10 mouse cellular contexts compared by ENCODE assay signal in the genomic region with DNA sequence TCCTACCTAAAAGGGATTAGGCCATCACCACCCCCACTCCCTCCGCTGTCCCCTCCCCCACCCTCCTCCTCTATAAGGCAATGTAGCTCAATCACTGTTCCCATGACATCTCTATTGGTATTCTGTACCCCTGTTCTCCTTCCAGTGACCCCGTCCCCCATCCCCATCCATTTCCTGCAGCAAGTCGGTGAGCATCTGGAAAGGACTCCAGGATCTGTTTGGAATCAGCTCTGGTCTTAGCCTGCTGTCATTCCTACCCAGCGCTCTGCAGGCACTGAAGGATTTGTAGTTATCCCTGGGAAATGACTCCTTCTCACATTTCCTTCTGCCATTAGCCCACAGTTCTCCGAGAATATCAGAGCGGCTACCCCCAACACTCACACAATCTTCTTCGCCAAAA. TPM values are rescaled to one million over a fixed set of nuclear protein-coding genes. Genes with fewer than 3 reads are reported as not detected.
A peak's percentile ranks its signal among the peaks of the same experiment; 100 is the strongest.
DNase-seq lines count a peak whose midpoint lies in the region; ATAC-seq and TF ChIP-seq lines count a peak whose summit lies in the region.
"Had no signal": no experiment of that assay in that cellular context is flagged by ENCODE, and none has a peak within 500 bp of the region (broad histone marks: within the 10 kb centered on the region; RNA-seq: fewer than 3 reads in every experiment).

No protein-coding gene starts in this region.

- TF ChIP-seq EP300 in ES-Bruce4 (IDR thresholded peaks at IDR 0.05; ENCODE audit: insufficient read depth, low read depth, low read length) = no peak

- H3K36me3 ChIP-seq in ES-Bruce4 (ENCODE audit: control insufficient read depth, insufficient read depth, low read length, poor library complexity, severe bottlenecking) = no peaks in the 10 kb centered on the region
- no peaks in the 10 kb centered on the region for H3K36me3 ChIP-seq in forebrain, postnatal 0 days (ENCODE audit: insufficient read depth)
- no peaks in the 10 kb centered on the region for H3K36me3 ChIP-seq in liver, embryonic 16.5 days (ENCODE audit: control insufficient read depth, insufficient read depth)

- TF ChIP-seq POLR2A in ES-Bruce4 (IDR thresholded peaks at IDR 0.05; ENCODE audit: insufficient read depth, low read length) = no peak

- DNase-seq in gastrocnemius, adult 2 months = no peak
- no peak for DNase-seq in gastrocnemius, postnatal 4 days (ENCODE audit: low spot score in 2 of 2)
- no peak for DNase-seq in forebrain, postnatal 0 days
- DNase-seq in Muller cell, postnatal 12 days (ENCODE audit: inconsistent ontology term) = no peak
- DNase-seq in left cerebral cortex, adult 9 months (ENCODE audit: low spot score in 2 of 2) = no peak
- DNase-seq: spleen, adult 18-20 months had no signal

- H3K4me3 ChIP-seq in gastrocnemius, adult 2 months = peak overlapping the region; percentile 73
- H3K4me3 ChIP-seq in ES-Bruce4 (ENCODE audit: low read depth, low read length) = peak overlapping the region; percentile 36
- peak overlapping the region; percentile 47 for H3K4me3 ChIP-seq in forebrain, postnatal 0 days (ENCODE audit: low read depth, low read length)
- H3K4me3 ChIP-seq in liver, embryonic 16.5 days (ENCODE audit: low read depth, low read length) = peak overlapping the region; percentile 42

- no peaks in the 10 kb centered on the region for H3K27me3 ChIP-seq in ES-Bruce4 (ENCODE audit: control insufficient read depth, insufficient read depth, low read length, poor library complexity, severe bottlenecking)
- H3K27me3 ChIP-seq in forebrain, postnatal 0 days (ENCODE audit: insufficient read depth, low read length) = no peaks in the 10 kb centered on the region
- H3K27me3 ChIP-seq in liver, embryonic 16.5 days (ENCODE audit: control insufficient read depth, insufficient read depth, low read depth, low read length) = no peaks in the 10 kb centered on the region; the same call in 1 of the 2 replicates

- peak overlapping the region; percentile 47 for H3K4me2 ChIP-seq in forebrain, postnatal 0 days (ENCODE audit: low read depth)
- H3K4me2 ChIP-seq in liver, embryonic 16.5 days (ENCODE audit: low read depth, low read length) = no peak overlapping the region

- intact Hi-C loops in gastrocnemius, adult 2 months (cut with DNase I) = no loop called here

- H3K27ac ChIP-seq in gastrocnemius, adult 2 months = peak overlapping the region; percentile 74
- no peak overlapping the region for H3K27ac ChIP-seq in ES-Bruce4 (ENCODE audit: insufficient read depth, low read length)
- H3K27ac ChIP-seq in forebrain, postnatal 0 days (ENCODE audit: low read depth, low read length) = peak overlapping the region; percentile 71
- H3K27ac ChIP-seq in liver, embryonic 16.5 days (ENCODE audit: low read length) = peak overlapping the region; percentile 26; the same call in 1 of the 2 replicates

- no peaks in the 10 kb centered on the region for H3K9me3 ChIP-seq in ES-Bruce4 (replicated peaks; ENCODE audit: control insufficient read depth, insufficient read depth, low read length, poor library complexity, severe bottlenecking)
- no peaks in the 10 kb centered on the region for H3K9me3 ChIP-seq in forebrain, postnatal 0 days (ENCODE audit: low read length)
- H3K9me3 ChIP-seq in liver, embryonic 16.5 days (replicated peaks; ENCODE audit: control insufficient read depth, low read length) = no peaks in the 10 kb centered on the region

- WGBS in forebrain, postnatal 0 days = 23% methylated on average over 7 of the region's 7 CpGs
- WGBS in liver, embryonic 16.5 days (ENCODE audit: insufficient replicate concordance) = 21% methylated on average over 6 of the region's 7 CpGs

- peak; percentile 66 for ATAC-seq in forebrain, postnatal 0 days
- ATAC-seq in liver, embryonic 16.5 days (ENCODE audit: low read depth) = no peak
- no peak for ATAC-seq in megakaryocyte-erythroid progenitor cell, adult 5-6 weeks (replicated peaks; ENCODE audit: low FRiP score, low TSS enrichment, poor library complexity, severe bottlenecking)

- no peak for TF ChIP-seq CTCF in gastrocnemius, adult 2 months (IDR thresholded peaks at IDR 0.05)
- TF ChIP-seq CTCF in ES-Bruce4 (IDR thresholded peaks at IDR 0.05; ENCODE audit: low read depth, low read length) = no peak
- TF ChIP-seq CTCF in forebrain, postnatal 0 days (IDR thresholded peaks at IDR 0.05; ENCODE audit: low read depth) = no peak

- 0 out of 2 replicates have a peak overlapping the region, but pooled peaks have one; percentile 35 for H3K9ac ChIP-seq in ES-Bruce4 (ENCODE audit: low read depth, poor library complexity, severe bottlenecking)
- peak overlapping the region; percentile 46 for H3K9ac ChIP-seq in forebrain, postnatal 0 days
- peak overlapping the region; percentile 31; the same call in 1 of the 2 replicates for H3K9ac ChIP-seq in liver, embryonic 16.5 days (ENCODE audit: low read depth, low read length)

- peaks cover 1% of the 10 kb centered on the region for H3K4me1 ChIP-seq in ES-Bruce4 (ENCODE audit: control insufficient read depth, insufficient read depth, low read length)
- H3K4me1 ChIP-seq in forebrain, postnatal 0 days (ENCODE audit: insufficient read depth) = no peaks in the 10 kb centered on the region
- no peaks in the 10 kb centered on the region for H3K4me1 ChIP-seq in liver, embryonic 16.5 days (ENCODE audit: control insufficient read depth, low read depth, low read length)

RNA-seq across cellular contexts. Expression of a gene that starts 0.4 kb away (rescaled TPM):
- total RNA-seq in gastrocnemius, adult 2 months (2021) = 10 to 100 TPM; 19.8 to 29.3 TPM
- 100 to 1,000 TPM; 118 to 136 TPM for total RNA-seq in gastrocnemius, postnatal 4 days (2021)
- 13.1 and 15.4 TPM in 2 replicates for polyA plus RNA-seq in ES-Bruce4 (2011; ENCODE audit: insufficient read depth, insufficient read length, low read depth, missing spikeins)
- total RNA-seq in forebrain, postnatal 0 days (2014; rRNA removed) = 14.2 and 14.9 TPM in 2 replicates
- polyA plus RNA-seq in forebrain, postnatal 0 days (2015; fragmentation: Nextera tagmentation; extraction: Ambion mirVana) = 34.6 and 41.5 TPM in 2 replicates
- 11.0 and 11.9 TPM in 2 replicates for polyA plus RNA-seq in liver, embryonic 16.5 days (2015; fragmentation: Nextera tagmentation; extraction: Ambion mirVana)
- total RNA-seq in megakaryocyte-erythroid progenitor cell, adult 5-6 weeks (2014; fragmentation: Nextera tagmentation) = not detected in 2 replicates
- total RNA-seq in megakaryocyte-erythroid progenitor cell, adult 5-6 weeks (2017) = 0.19 TPM in 1 of 2 replicates, not detected in the other

RNA-seq across cellular contexts. Expression of a gene that starts 11.3 kb away (rescaled TPM):
- total RNA-seq in gastrocnemius, adult 2 months (2021) = 10 to 100 TPM; 15.6 to 47.9 TPM
- total RNA-seq in gastrocnemius, postnatal 4 days (2021) = 1,000 to 10,000 TPM; 1,198 to 1,219 TPM
- polyA plus RNA-seq in ES-Bruce4 (2011; ENCODE audit: insufficient read depth, insufficient read length, low read depth, missing spikeins) = 1.2 and 3.8 TPM in 2 replicates
- total RNA-seq in forebrain, postnatal 0 days (2014; rRNA removed) = 3.0 and 4.4 TPM in 2 replicates
- 4.6 and 4.9 TPM in 2 replicates for polyA plus RNA-seq in forebrain, postnatal 0 days (2015; fragmentation: Nextera tagmentation; extraction: Ambion mirVana)
- 7.5 and 15.7 TPM in 2 replicates for polyA plus RNA-seq in liver, embryonic 16.5 days (2015; fragmentation: Nextera tagmentation; extraction: Ambion mirVana)
- not detected in 2 replicates for total RNA-seq in megakaryocyte-erythroid progenitor cell, adult 5-6 weeks (2014; fragmentation: Nextera tagmentation)
- not detected in 2 replicates for total RNA-seq in megakaryocyte-erythroid progenitor cell, adult 5-6 weeks (2017)
- polyA plus RNA-seq: C2C12 had no signal

RNA-seq across cellular contexts. Expression of a gene that starts 12.1 kb away (rescaled TPM):
- 10 to 100 TPM; 13.9 to 15.0 TPM for total RNA-seq in gastrocnemius, adult 2 months (2021)
- 100 to 1,000 TPM in 1 of 2 experiments, 10 to 100 TPM in 1; 96.8 to 121 TPM for total RNA-seq in gastrocnemius, postnatal 4 days (2021)
- 846 and 903 TPM in 2 replicates for polyA plus RNA-seq in ES-Bruce4 (2011; ENCODE audit: insufficient read depth, insufficient read length, low read depth, missing spikeins)
- total RNA-seq in forebrain, postnatal 0 days (2014; rRNA removed) = 105 and 106 TPM in 2 replicates
- 288 and 297 TPM in 2 replicates for polyA plus RNA-seq in forebrain, postnatal 0 days (2015; fragmentation: Nextera tagmentation; extraction: Ambion mirVana)
- polyA plus RNA-seq in liver, embryonic 16.5 days (2015; fragmentation: Nextera tagmentation; extraction: Ambion mirVana) = 205 and 219 TPM in 2 replicates
- total RNA-seq in megakaryocyte-erythroid progenitor cell, adult 5-6 weeks (2014; fragmentation: Nextera tagmentation) = not detected in 2 replicates
- 7.1 TPM in 1 of 2 replicates, not detected in the other for total RNA-seq in megakaryocyte-erythroid progenitor cell, adult 5-6 weeks (2017)
- polyA plus RNA-seq: C2C12 had no signal

RNA-seq across cellular contexts. Expression of a gene that starts 31.1 kb away (rescaled TPM):
- 10 to 100 TPM in 1 of 2 experiments, 1 to 10 TPM in 1; 9.5 to 11.2 TPM for total RNA-seq in gastrocnemius, adult 2 months (2021)
- total RNA-seq in gastrocnemius, postnatal 4 days (2021) = 10 to 100 TPM; 61.9 to 77.7 TPM
- 196 and 214 TPM in 2 replicates for polyA plus RNA-seq in ES-Bruce4 (2011; ENCODE audit: insufficient read depth, insufficient read length, low read depth, missing spikeins)
- total RNA-seq in forebrain, postnatal 0 days (2014; rRNA removed) = 112 and 117 TPM in 2 replicates
- polyA plus RNA-seq in forebrain, postnatal 0 days (2015; fragmentation: Nextera tagmentation; extraction: Ambion mirVana) = 134 and 141 TPM in 2 replicates
- polyA plus RNA-seq in liver, embryonic 16.5 days (2015; fragmentation: Nextera tagmentation; extraction: Ambion mirVana) = 170 and 186 TPM in 2 replicates
- 36.9 and 37.6 TPM in 2 replicates for total RNA-seq in megakaryocyte-erythroid progenitor cell, adult 5-6 weeks (2014; fragmentation: Nextera tagmentation)
- total RNA-seq in megakaryocyte-erythroid progenitor cell, adult 5-6 weeks (2017) = 75.5 and 112 TPM in 2 replicates

RNA-seq across cellular contexts. Expression of a gene that starts 41.6 kb away (rescaled TPM):
- 10 to 100 TPM; 18.4 to 30.3 TPM for total RNA-seq in gastrocnemius, adult 2 months (2021)
- total RNA-seq in gastrocnemius, postnatal 4 days (2021) = 100 to 1,000 TPM; 145 to 154 TPM
- polyA plus RNA-seq in ES-Bruce4 (2011; ENCODE audit: insufficient read depth, insufficient read length, low read depth, missing spikeins) = 500 and 527 TPM in 2 replicates
- total RNA-seq in forebrain, postnatal 0 days (2014; rRNA removed) = 182 and 203 TPM in 2 replicates
- 263 and 323 TPM in 2 replicates for polyA plus RNA-seq in forebrain, postnatal 0 days (2015; fragmentation: Nextera tagmentation; extraction: Ambion mirVana)
- 234 and 259 TPM in 2 replicates for polyA plus RNA-seq in liver, embryonic 16.5 days (2015; fragmentation: Nextera tagmentation; extraction: Ambion mirVana)
- 86.2 and 117 TPM in 2 replicates for total RNA-seq in megakaryocyte-erythroid progenitor cell, adult 5-6 weeks (2014; fragmentation: Nextera tagmentation)
- total RNA-seq in megakaryocyte-erythroid progenitor cell, adult 5-6 weeks (2017) = 259 and 379 TPM in 2 replicates

Comparison
In these comparisons a context has a peak if more than half of its experiments do, and no peak if none do; other contexts are left out.
1. RNA of a gene that starts 11.3 kb away (total RNA-seq): 1,198 to 1,219 TPM in gastrocnemius, postnatal 4 days; 15.6 to 47.9 TPM in gastrocnemius, adult 2 months, 3.0 to 4.4 TPM in forebrain, postnatal 0 days and not detected in megakaryocyte-erythroid progenitor cell, adult 5-6 weeks; every median in the first group is over 10 times any median in the second.
2. RNA of a gene that starts 0.4 kb away (total RNA-seq): 118 to 136 TPM in gastrocnemius, postnatal 4 days, 19.8 to 29.3 TPM in gastrocnemius, adult 2 months and 14.2 to 14.9 TPM in forebrain, postnatal 0 days; 0.19 TPM in megakaryocyte-erythroid progenitor cell, adult 5-6 weeks; every median in the first group is over 10 times any median in the second.
3. Peak in every context shown above with its lines, with median percentiles within 50 percentile points of each other: H3K4me3 ChIP-seq and H3K9ac ChIP-seq.